Mouse (Mus musculus): ENCODE data around the gene Olfr1510. TPM values are rescaled to one million over a fixed set of nuclear protein-coding genes. Genes with fewer than 3 reads are reported as not detected.

The Olfr1510 gene
- polyA plus RNA-seq, 1 experiment from 2014 or later, result not detected

GRCm38 (mm10) chr14:52368741-52369140 is 45.4 kb downstream of the Olfr1510 start:
- no peak overlapping the region for H3K4me2 ChIP-seq
- no peaks in the 10 kb centered on the region for H3K4me1 ChIP-seq (ENCODE audit: control insufficient read depth, insufficient read depth, low read length)
- no peak overlapping the region for H3K27ac ChIP-seq (ENCODE audit: low read depth, low read length)
- ATAC-seq (ENCODE audit: low FRiP score) (no peak), DNase-seq (ENCODE audit: low spot score, missing footprints) (no peak)
- no peaks in the 10 kb centered on the region for H3K36me3 ChIP-seq (ENCODE audit: control insufficient read depth, insufficient read depth, low read length)
- H3K9ac ChIP-seq (ENCODE audit: low read length), result no peak overlapping the region
- H3K4me3 ChIP-seq (ENCODE audit: low read depth, low read length), result no peak overlapping the region
- 89% methylated on average over 3 of the region's 3 CpGs for WGBS
- no peaks in the 10 kb centered on the region for H3K27me3 ChIP-seq (ENCODE audit: control insufficient read depth, insufficient read depth, low read length)
- H3K9me3 ChIP-seq (ENCODE audit: control insufficient read depth, low read length), result no peaks in the 10 kb centered on the region

Other genes starting within 250 kb of the Olfr1510 start
- gene Supt16, start 217.0 kb downstream of the Olfr1510 start, polyA plus RNA-seq (2014; fragmentation: Nextera tagmentation; extraction: Ambion mirVana), result 81.5 and 86.7 TPM in 2 replicates
- 46.7 and 52.5 TPM in 2 replicates for gene Chd8, start 156.6 kb downstream of the Olfr1510 start, polyA plus RNA-seq (2014; fragmentation: Nextera tagmentation; extraction: Ambion mirVana)
- 50.6 and 51.2 TPM in 2 replicates for gene Tox4, start 135.2 kb downstream of the Olfr1510 start, polyA plus RNA-seq (2014; fragmentation: Nextera tagmentation; extraction: Ambion mirVana)
- gene Rab2b, start 134.8 kb downstream of the Olfr1510 start, polyA plus RNA-seq (2014; fragmentation: Nextera tagmentation; extraction: Ambion mirVana), result 39.1 and 41.9 TPM in 2 replicates
- gene Mettl3, start 109.2 kb downstream of the Olfr1510 start, polyA plus RNA-seq (2014; fragmentation: Nextera tagmentation; extraction: Ambion mirVana), result 48.2 and 52.2 TPM in 2 replicates
- 57.4 and 65.1 TPM in 2 replicates for gene Sall2, start 85.6 kb downstream of the Olfr1510 start, polyA plus RNA-seq (2014; fragmentation: Nextera tagmentation; extraction: Ambion mirVana)
- gene Olfr1513, start 58.0 kb downstream of the Olfr1510 start, polyA plus RNA-seq (2014; fragmentation: Nextera tagmentation; extraction: Ambion mirVana), result not detected in 2 replicates
- not detected in 2 replicates for gene Olfr1512, start 35.2 kb downstream of the Olfr1510 start, polyA plus RNA-seq (2014; fragmentation: Nextera tagmentation; extraction: Ambion mirVana)
- not detected in 2 replicates for gene Olfr1511, start 17.0 kb downstream of the Olfr1510 start, polyA plus RNA-seq (2014; fragmentation: Nextera tagmentation; extraction: Ambion mirVana)
- not detected in 2 replicates for gene Olfr1509, start 28.6 kb upstream of the Olfr1510 start, polyA plus RNA-seq (2014; fragmentation: Nextera tagmentation; extraction: Ambion mirVana)
- gene Olfr1508, start 53.1 kb upstream of the Olfr1510 start, polyA plus RNA-seq (2014; fragmentation: Nextera tagmentation; extraction: Ambion mirVana), result not detected in 2 replicates
- gene Olfr1507, start 81.4 kb upstream of the Olfr1510 start, polyA plus RNA-seq (2014; fragmentation: Nextera tagmentation; extraction: Ambion mirVana), result not detected in 2 replicates